Mouse (Mus musculus) right cerebral cortex, adult 2 months (tissue): Measurements from ENCODE around the gene Noa1.

Source experiments
- DNase-seq, 2 experiments: peaks; one replicate each; pipeline ENCODE4 v3.0.0; 2021 to 2022; ENCODE audit warnings: low spot score in 2 of 2

The Noa1 gene

GRCm38 (mm10) chr5:77254402-77254801 is 55.5 kb downstream of the Noa1 start:
- DNase-seq = no peak

- DNase-seq = no peak
Measured at GRCm38 (mm10) chr5:77253154-77253553, 56.7 kb downstream of the Noa1 start.

- DNase-seq = no peak
Measured at GRCm38 (mm10) chr5:77252115-77252827, 57.6 kb downstream of the Noa1 start.

- no peak for DNase-seq
Measured at GRCm38 (mm10) chr5:77251656-77252055, 58.2 kb downstream of the Noa1 start.

GRCm38 (mm10) chr5:77250083-77250482 is 59.8 kb downstream of the Noa1 start:
- DNase-seq = no peak

- DNase-seq = no peak
Measured at GRCm38 (mm10) chr5:77245787-77246671, 63.9 kb downstream of the Noa1 start.

- peak in 1 of 2 experiments; percentile 7 for DNase-seq
Measured at GRCm38 (mm10) chr5:77245463-77245786, 64.5 kb downstream of the Noa1 start.

GRCm38 (mm10) chr5:77244331-77244987 is 65.4 kb downstream of the Noa1 start:
- DNase-seq = peak in 1 of 2 experiments; percentile 7
